Mouse (Mus musculus) A20 (cell line): ENCODE measurements at regions not wholly inside any gene's neighbourhood (a gene's known extent, or its start where the extent isn't known, plus 50 kb on each side); places are given as distances from the start of the nearest gene placed in this dataset.

Experiments used
- DNase-seq: peaks from one replicate; pipeline ENCODE4 v3.0.0-alpha.2; 2011; ENCODE audit warnings: low read depth, low spot score

DNA sequence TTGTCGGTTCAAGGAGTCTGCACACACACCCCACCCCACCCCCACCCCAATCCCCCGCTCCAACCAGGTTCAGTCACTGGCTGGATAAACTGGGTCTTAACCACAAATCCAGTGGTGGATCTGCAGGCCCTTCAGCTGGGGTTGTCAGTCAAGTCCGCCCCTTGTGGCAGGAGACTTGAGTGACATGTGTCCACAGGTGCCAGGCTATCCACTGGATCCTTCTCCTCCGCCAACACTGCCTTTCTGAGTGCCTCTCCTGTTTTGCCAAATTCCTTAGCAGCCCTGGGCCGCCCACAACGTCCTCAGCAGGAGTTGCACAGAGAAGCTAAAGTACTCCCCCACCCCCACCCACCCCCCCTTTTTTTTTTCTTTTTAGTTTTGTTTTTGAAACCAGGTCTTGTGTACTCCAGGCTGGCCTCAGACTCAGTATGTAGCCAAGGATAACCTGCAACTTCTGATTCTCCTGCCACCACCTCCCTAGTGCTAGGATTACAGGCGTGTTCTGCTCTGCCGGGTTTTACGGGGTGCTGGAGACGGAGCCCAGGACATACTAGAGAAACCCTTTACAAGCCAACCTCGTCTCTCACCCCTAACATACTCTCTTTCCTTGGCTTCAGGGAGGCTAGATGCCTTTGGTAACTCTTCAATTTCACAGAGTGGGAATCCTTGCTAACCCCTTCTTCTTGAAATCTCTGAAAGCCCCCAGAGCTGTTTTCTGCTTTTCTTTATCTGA, 57.2 kb upstream of the Zfp280d start:
- no peak for DNase-seq

DNA sequence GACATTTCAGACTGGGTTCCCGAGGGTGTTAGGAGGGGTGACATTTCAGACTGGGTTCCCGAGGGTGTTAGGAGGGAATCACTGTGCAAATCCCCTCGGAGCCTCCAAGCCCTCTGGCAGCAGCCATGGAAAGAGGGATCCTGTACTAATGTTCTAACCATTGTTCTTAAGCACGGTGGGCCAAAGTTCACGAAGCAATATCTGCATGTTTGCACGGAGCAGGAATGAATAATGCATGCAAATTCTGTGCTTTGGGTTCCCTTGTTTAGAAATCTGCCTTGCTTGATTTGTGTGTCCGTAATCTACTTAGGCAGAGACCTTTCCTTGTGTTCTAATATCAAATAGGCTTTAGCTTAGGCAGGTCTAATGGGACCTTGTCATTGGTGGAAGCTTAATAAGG, 55.9 kb upstream of the Zfp280d start:
- no peak for DNase-seq

DNA sequence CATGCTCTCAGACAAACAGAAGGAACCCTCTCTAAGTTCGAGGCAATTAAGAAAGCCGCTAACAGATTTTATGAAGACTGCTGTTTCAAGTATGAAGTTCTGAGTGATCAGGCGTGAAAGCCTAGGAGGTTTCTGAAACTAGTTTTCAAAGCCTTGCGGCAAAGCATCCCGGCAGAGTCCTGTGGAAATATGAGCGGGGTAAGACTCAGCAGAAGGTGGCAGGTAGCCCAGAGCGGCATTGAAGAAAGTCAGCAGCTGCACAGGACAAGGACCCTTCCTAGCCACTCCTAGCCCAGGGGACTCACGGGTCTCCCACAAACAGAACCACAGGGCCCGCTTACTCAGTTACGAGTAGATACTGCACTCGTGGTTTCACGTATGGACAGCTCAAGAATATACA, 54.8 kb upstream of the Zfp280d start:
- DNase-seq: no peak

DNA sequence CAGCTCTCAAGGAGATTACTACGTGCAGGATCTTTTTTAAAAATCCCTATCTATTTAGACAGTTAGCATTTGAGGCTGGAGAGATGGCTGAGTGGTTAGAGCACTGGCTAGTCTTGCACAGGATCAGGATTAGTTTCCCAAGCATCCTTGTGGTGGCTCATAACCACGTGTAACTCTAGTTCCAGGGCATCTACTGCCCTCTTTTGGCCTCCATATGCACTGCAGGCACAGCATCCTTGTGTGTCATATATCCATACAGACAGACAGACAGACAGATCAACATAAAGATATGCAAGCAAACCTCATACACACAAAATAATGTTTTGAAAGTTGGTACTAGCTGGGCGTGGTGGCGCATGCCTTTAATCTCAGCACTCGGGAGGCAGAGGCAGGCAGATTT, 53.3 kb upstream of the Zfp280d start:
- DNase-seq: peak; percentile 41
